Comparison of ENCODE assay signal across 11 mouse cellular contexts in genomic region chr15:102370727-102371126, GRCm38 (mm10). TPM values are rescaled to one million over a fixed set of nuclear protein-coding genes. Genes with fewer than 3 reads are reported as not detected.
DNase-seq lines count a peak whose midpoint lies in the region; ATAC-seq and TF ChIP-seq lines count a peak whose summit lies in the region.
"Had no signal": no experiment of that assay in that cellular context is flagged by ENCODE, and none has a peak within 500 bp of the region (broad histone marks: within the 10 kb centered on the region; RNA-seq: fewer than 3 reads in every experiment).

No protein-coding gene starts in this region.

- TF ChIP-seq EP300 in stomach, postnatal 0 days (optimal IDR thresholded peaks at IDR 0.05) = no peak

- H3K9ac ChIP-seq in midbrain, embryonic 15.5 days = no peak overlapping the region
- peak overlapping the region; percentile 41; the same call in 1 of the 2 replicates for H3K9ac ChIP-seq in intestine, embryonic 16.5 days (ENCODE audit: low read depth, low read length)
- H3K9ac ChIP-seq in stomach, postnatal 0 days (ENCODE audit: low read length) = 0 out of 2 replicates have a peak overlapping the region, but pooled peaks have one; percentile 38

- peaks cover 35% of the 10 kb centered on the region for H3K4me1 ChIP-seq in heart, embryonic 10.5 days
- H3K4me1 ChIP-seq in midbrain, embryonic 10.5 days = peaks cover 30% of the 10 kb centered on the region
- peaks cover 15% of the 10 kb centered on the region for H3K4me1 ChIP-seq in midbrain, embryonic 15.5 days
- H3K4me1 ChIP-seq in intestine, embryonic 16.5 days (ENCODE audit: control insufficient read depth, insufficient read depth, low read length) = peaks cover 22% of the 10 kb centered on the region
- peaks cover 5% of the 10 kb centered on the region; the same call in 1 of the 2 replicates for H3K4me1 ChIP-seq in stomach, postnatal 0 days (replicated peaks; ENCODE audit: control insufficient read depth, insufficient read depth)

- no peaks in the 10 kb centered on the region for H3K9me3 ChIP-seq in heart, embryonic 10.5 days
- no peaks in the 10 kb centered on the region for H3K9me3 ChIP-seq in midbrain, embryonic 10.5 days (replicated peaks)
- no peaks in the 10 kb centered on the region for H3K9me3 ChIP-seq in midbrain, embryonic 15.5 days
- no peaks in the 10 kb centered on the region for H3K9me3 ChIP-seq in intestine, embryonic 16.5 days (ENCODE audit: control insufficient read depth, low read length)
- no peaks in the 10 kb centered on the region for H3K9me3 ChIP-seq in stomach, postnatal 0 days (ENCODE audit: control insufficient read depth, low read length)

- no peak for TF ChIP-seq CTCF in stomach, postnatal 0 days (IDR thresholded peaks at IDR 0.05; ENCODE audit: low read depth)

- no peaks in the 10 kb centered on the region for H3K36me3 ChIP-seq in heart, embryonic 10.5 days
- no peaks in the 10 kb centered on the region for H3K36me3 ChIP-seq in midbrain, embryonic 10.5 days
- no peaks in the 10 kb centered on the region for H3K36me3 ChIP-seq in midbrain, embryonic 15.5 days (replicated peaks)
- no peaks in the 10 kb centered on the region for H3K36me3 ChIP-seq in intestine, embryonic 16.5 days (ENCODE audit: control insufficient read depth, insufficient read depth, low read length)
- no peaks in the 10 kb centered on the region for H3K36me3 ChIP-seq in stomach, postnatal 0 days (ENCODE audit: control insufficient read depth, insufficient read depth, low read length)

- H3K4me3 ChIP-seq in heart, embryonic 10.5 days = peak overlapping the region; percentile 45
- H3K4me3 ChIP-seq in midbrain, embryonic 10.5 days = no peak overlapping the region; the same call in 1 of the 2 replicates
- H3K4me3 ChIP-seq in midbrain, embryonic 15.5 days = no peak overlapping the region
- H3K4me3 ChIP-seq in intestine, embryonic 16.5 days (ENCODE audit: low read length) = 0 out of 2 replicates have a peak overlapping the region, but pooled peaks have one; percentile 5
- no peak overlapping the region for H3K4me3 ChIP-seq in stomach, postnatal 0 days (ENCODE audit: low read depth, low read length)

- DNase-seq in heart, embryonic 10.5 days (ENCODE audit: low spot score) = no peak
- no peak for DNase-seq in heart, adult 8-10 months (ENCODE audit: low spot score)
- no peak for DNase-seq in midbrain, embryonic 10.5 days (ENCODE audit: low spot score)
- peak; percentile 36 for DNase-seq in stomach, postnatal 0 days (ENCODE audit: low spot score)
- no peak for DNase-seq in adrenal gland, adult 8-10 months
- DNase-seq: layer of hippocampus, adult 9-11 months; lung, postnatal 36 days had no signal

- ATAC-seq in midbrain, embryonic 15.5 days (replicated peaks) = no peak
- peak; percentile 69; the same call in 1 of the 2 replicates for ATAC-seq in intestine, embryonic 16.5 days
- ATAC-seq in stomach, postnatal 0 days (ENCODE audit: low FRiP score, low TSS enrichment) = peak; percentile 64
- no peak for ATAC-seq in frontal cortex, adult (ENCODE audit: low TSS enrichment)

- WGBS in heart, embryonic 10.5 days = 2% methylated on average over 10 of the region's 10 CpGs
- WGBS in midbrain, embryonic 10.5 days = 9% methylated on average over 10 of the region's 10 CpGs
- 19% methylated on average over 10 of the region's 10 CpGs for WGBS in midbrain, embryonic 15.5 days
- WGBS in intestine, embryonic 16.5 days = 13% methylated on average over 10 of the region's 10 CpGs
- WGBS in stomach, postnatal 0 days = 7% methylated on average over 10 of the region's 10 CpGs

- H3K27ac ChIP-seq in heart, embryonic 10.5 days = peak overlapping the region; percentile 63
- peak overlapping the region; percentile 53; the same call in 1 of the 2 replicates for H3K27ac ChIP-seq in midbrain, embryonic 10.5 days (replicated peaks)
- no peak overlapping the region for H3K27ac ChIP-seq in midbrain, embryonic 15.5 days
- no peak overlapping the region for H3K27ac ChIP-seq in intestine, embryonic 16.5 days (ENCODE audit: low read length)
- H3K27ac ChIP-seq in stomach, postnatal 0 days (replicated peaks) = no peak overlapping the region

- H3K27me3 ChIP-seq in heart, embryonic 10.5 days (ENCODE audit: insufficient read depth, poor library complexity, severe bottlenecking) = peaks cover 36% of the 10 kb centered on the region
- H3K27me3 ChIP-seq in midbrain, embryonic 10.5 days (ENCODE audit: low read depth, poor library complexity, severe bottlenecking) = peaks cover 83% of the 10 kb centered on the region
- peaks cover 24% of the 10 kb centered on the region; the same call in 1 of the 2 replicates for H3K27me3 ChIP-seq in midbrain, embryonic 15.5 days (replicated peaks)
- peaks cover 8% of the 10 kb centered on the region for H3K27me3 ChIP-seq in intestine, embryonic 16.5 days (replicated peaks; ENCODE audit: control insufficient read depth, insufficient read depth, low read length)
- no peaks in the 10 kb centered on the region; the same call in 1 of the 2 replicates for H3K27me3 ChIP-seq in stomach, postnatal 0 days (ENCODE audit: control insufficient read depth, insufficient read depth, low read length)

- no peak overlapping the region for H3K4me2 ChIP-seq in midbrain, embryonic 15.5 days
- H3K4me2 ChIP-seq in intestine, embryonic 16.5 days (ENCODE audit: low read depth, low read length) = peak overlapping the region; percentile 38
- H3K4me2 ChIP-seq in stomach, postnatal 0 days (replicated peaks; ENCODE audit: low read depth) = peak overlapping the region; percentile 36; the same call in 1 of the 2 replicates

RNA-seq across cellular contexts. Expression of gene Sp7, which starts 3.7 kb away (rescaled TPM):
- 0.37 and 1.5 TPM in 2 replicates for polyA plus RNA-seq in heart, embryonic 10.5 days (2016; fragmentation: Nextera tagmentation; extraction: Ambion mirVana)
- total RNA-seq in heart, adult 8-10 months (2022) = not detected
- 0.59 and 0.66 TPM in 2 replicates for polyA plus RNA-seq in midbrain, embryonic 10.5 days (2016; fragmentation: Nextera tagmentation; extraction: Ambion mirVana)
- polyA plus RNA-seq in midbrain, embryonic 15.5 days (2015; fragmentation: Nextera tagmentation; extraction: Ambion mirVana) = 0.09 and 0.26 TPM in 2 replicates
- polyA plus RNA-seq in intestine, embryonic 16.5 days (2015; fragmentation: Nextera tagmentation; extraction: Ambion mirVana) = 0.50 and 0.60 TPM in 2 replicates
- polyA plus RNA-seq in stomach, postnatal 0 days (2015; fragmentation: Nextera tagmentation; extraction: Ambion mirVana) = 0.40 and 0.41 TPM in 2 replicates
- total RNA-seq in adrenal gland, adult 8-10 months (2022) = under 1 TPM; 0.17 to 0.48 (median 0.33) TPM
- polyA plus RNA-seq: heart, postnatal 0 days had no signal

RNA-seq across cellular contexts. Expression of gene Aaas, which starts 20.2 kb away (rescaled TPM):
- 87.7 and 96.4 TPM in 2 replicates for polyA plus RNA-seq in heart, embryonic 10.5 days (2016; fragmentation: Nextera tagmentation; extraction: Ambion mirVana)
- 10 to 100 TPM in 3 of 4 experiments, 1 to 10 TPM in 1; 9.8 to 15.0 (median 12.5) TPM for total RNA-seq in heart, adult 8-10 months (2022)
- 115 and 128 TPM in 2 replicates for polyA plus RNA-seq in midbrain, embryonic 10.5 days (2016; fragmentation: Nextera tagmentation; extraction: Ambion mirVana)
- polyA plus RNA-seq in midbrain, embryonic 15.5 days (2015; fragmentation: Nextera tagmentation; extraction: Ambion mirVana) = 37.4 and 37.9 TPM in 2 replicates
- polyA plus RNA-seq in intestine, embryonic 16.5 days (2015; fragmentation: Nextera tagmentation; extraction: Ambion mirVana) = 50.6 and 59.1 TPM in 2 replicates
- polyA plus RNA-seq in stomach, postnatal 0 days (2015; fragmentation: Nextera tagmentation; extraction: Ambion mirVana) = 21.1 and 21.7 TPM in 2 replicates
- 10 to 100 TPM; 15.6 to 31.6 (median 21.4) TPM for total RNA-seq in adrenal gland, adult 8-10 months (2022)

RNA-seq across cellular contexts. Expression of gene Sp1, which starts 35.2 kb away (rescaled TPM):
- 5.7 and 7.6 TPM in 2 replicates for polyA plus RNA-seq in heart, embryonic 10.5 days (2016; fragmentation: Nextera tagmentation; extraction: Ambion mirVana)
- 10 to 100 TPM; 31.8 to 43.8 (median 38.7) TPM for total RNA-seq in heart, adult 8-10 months (2022)
- 7.9 and 8.9 TPM in 2 replicates for polyA plus RNA-seq in midbrain, embryonic 10.5 days (2016; fragmentation: Nextera tagmentation; extraction: Ambion mirVana)
- 3.4 and 4.1 TPM in 2 replicates for polyA plus RNA-seq in midbrain, embryonic 15.5 days (2015; fragmentation: Nextera tagmentation; extraction: Ambion mirVana)
- 6.8 and 7.2 TPM in 2 replicates for polyA plus RNA-seq in intestine, embryonic 16.5 days (2015; fragmentation: Nextera tagmentation; extraction: Ambion mirVana)
- 4.4 and 4.7 TPM in 2 replicates for polyA plus RNA-seq in stomach, postnatal 0 days (2015; fragmentation: Nextera tagmentation; extraction: Ambion mirVana)
- 10 to 100 TPM; 75.8 to 97.0 (median 91.9) TPM for total RNA-seq in adrenal gland, adult 8-10 months (2022)

RNA-seq across cellular contexts. Expression of gene Myg1, which starts 39.2 kb away (rescaled TPM):
- 80.5 and 94.3 TPM in 2 replicates for polyA plus RNA-seq in heart, embryonic 10.5 days (2016; fragmentation: Nextera tagmentation; extraction: Ambion mirVana)
- 10 to 100 TPM; 23.2 to 24.6 (median 24.5) TPM for total RNA-seq in heart, adult 8-10 months (2022)
- 125 and 134 TPM in 2 replicates for polyA plus RNA-seq in midbrain, embryonic 10.5 days (2016; fragmentation: Nextera tagmentation; extraction: Ambion mirVana)
- polyA plus RNA-seq in midbrain, embryonic 15.5 days (2015; fragmentation: Nextera tagmentation; extraction: Ambion mirVana) = 91.8 and 103 TPM in 2 replicates
- 75.3 and 80.9 TPM in 2 replicates for polyA plus RNA-seq in intestine, embryonic 16.5 days (2015; fragmentation: Nextera tagmentation; extraction: Ambion mirVana)
- polyA plus RNA-seq in stomach, postnatal 0 days (2015; fragmentation: Nextera tagmentation; extraction: Ambion mirVana) = 39.7 and 44.8 TPM in 2 replicates
- 10 to 100 TPM; 65.4 to 96.8 (median 89.3) TPM for total RNA-seq in adrenal gland, adult 8-10 months (2022)

RNA-seq across cellular contexts. Expression of gene Pfdn5, which starts 44.8 kb away (rescaled TPM):
- 260 and 282 TPM in 2 replicates for polyA plus RNA-seq in heart, embryonic 10.5 days (2016; fragmentation: Nextera tagmentation; extraction: Ambion mirVana)
- total RNA-seq in heart, adult 8-10 months (2022) = 100 to 1,000 TPM; 300 to 347 (median 339) TPM
- polyA plus RNA-seq in midbrain, embryonic 10.5 days (2016; fragmentation: Nextera tagmentation; extraction: Ambion mirVana) = 335 and 345 TPM in 2 replicates
- 450 and 466 TPM in 2 replicates for polyA plus RNA-seq in midbrain, embryonic 15.5 days (2015; fragmentation: Nextera tagmentation; extraction: Ambion mirVana)
- 280 and 283 TPM in 2 replicates for polyA plus RNA-seq in intestine, embryonic 16.5 days (2015; fragmentation: Nextera tagmentation; extraction: Ambion mirVana)
- polyA plus RNA-seq in stomach, postnatal 0 days (2015; fragmentation: Nextera tagmentation; extraction: Ambion mirVana) = 321 and 336 TPM in 2 replicates
- 100 to 1,000 TPM; 440 to 517 (median 466) TPM for total RNA-seq in adrenal gland, adult 8-10 months (2022)

Comparison
In these comparisons a context has a peak if more than half of its experiments do, and no peak if none do; other contexts are left out.
1. H3K27ac ChIP-seq: peak in heart, embryonic 10.5 days (single experiment) and midbrain, embryonic 10.5 days (single experiment); none in midbrain, embryonic 15.5 days (single experiment), intestine, embryonic 16.5 days (single experiment) and stomach, postnatal 0 days (single experiment).
2. H3K4me3 ChIP-seq: peak in heart, embryonic 10.5 days (single experiment) and intestine, embryonic 16.5 days (single experiment); none in midbrain, embryonic 10.5 days (single experiment), midbrain, embryonic 15.5 days (single experiment) and stomach, postnatal 0 days (single experiment).
3. ATAC-seq: peak in intestine, embryonic 16.5 days (single experiment) and stomach, postnatal 0 days (single experiment); none in midbrain, embryonic 15.5 days (single experiment) and frontal cortex, adult (single experiment).